Mouse (Mus musculus) thymus, adult 2 months (tissue): ENCODE data around the gene Klk12.

Experiments used
- CTCF ChIP-seq: fragments of 200-500 bp; IDR thresholded peaks from 2 replicates; pipeline ENCODE4 v1.5.1; 2012; ENCODE audit warnings: mild to moderate bottlenecking, control low read depth, low read length, moderate library complexity, borderline replicate concordance; ENCODE audit not compliant: control insufficient read depth, poor library complexity, insufficient read depth; ENCODE audit errors: extremely low read depth
- POLR2A ChIP-seq: fragments of 200-500 bp; IDR thresholded peaks from 2 replicates; pipeline ENCODE4 v1.6.1; 2012; ENCODE audit warnings: mild to moderate bottlenecking, low read length, control low read depth, moderate library complexity; ENCODE audit not compliant: control insufficient read depth, poor library complexity, insufficient read depth; ENCODE audit errors: extremely low read depth

DNA sequence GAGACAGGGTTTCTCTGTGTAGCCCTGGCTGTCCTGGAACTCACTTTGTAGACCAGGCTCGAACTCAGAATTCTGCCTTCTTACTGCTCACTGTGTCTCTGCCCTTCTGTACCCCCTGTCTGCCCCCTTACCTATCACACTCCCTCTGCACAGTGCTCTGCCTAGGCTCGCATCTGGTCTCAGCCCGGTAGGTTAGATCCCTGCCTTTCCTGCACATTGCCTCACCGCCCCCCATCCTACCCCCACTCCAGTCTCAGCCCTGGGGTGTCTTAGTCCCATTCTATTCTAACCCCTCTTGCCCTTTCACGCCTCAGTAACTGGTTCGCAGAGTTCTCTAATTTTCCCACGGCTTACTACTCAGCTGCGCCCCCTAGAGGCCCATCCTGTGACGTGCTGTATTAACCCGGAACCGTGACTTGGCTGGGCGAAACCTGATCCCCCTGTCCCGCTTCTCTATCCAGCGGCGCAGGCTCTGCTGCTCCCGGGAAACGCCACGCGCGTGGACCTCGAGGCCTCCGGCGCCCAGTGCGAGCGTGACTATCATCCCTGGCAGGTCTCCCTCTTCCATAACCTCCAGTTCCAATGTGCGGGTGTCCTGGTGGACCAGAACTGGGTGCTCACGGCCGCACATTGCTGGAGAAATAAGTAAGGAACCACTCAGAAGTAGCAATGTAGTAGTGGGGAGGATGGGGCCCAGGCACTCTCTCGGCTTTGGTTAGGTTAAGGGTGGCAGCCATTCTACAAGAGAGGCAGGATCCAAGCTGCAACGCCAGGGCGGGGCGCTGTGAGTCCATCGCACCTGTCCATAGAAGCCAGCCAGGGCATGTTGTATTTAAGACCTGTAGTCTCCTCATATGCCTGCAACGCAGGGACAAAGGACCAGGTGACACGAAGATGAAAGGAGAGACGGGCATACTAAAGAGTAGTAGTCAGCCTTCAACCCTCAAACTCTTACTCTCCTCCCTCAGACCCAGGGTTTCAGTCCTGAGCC, 13.9 kb downstream of the Klk12 start:
- peak; percentile 78; the same call in 1 of the 2 replicates for TF ChIP-seq CTCF
- TF ChIP-seq POLR2A, result no peak
